Mouse (Mus musculus) cerebellum, adult (tissue): ENCODE results near the gene Alkbh2.

Experiments
- ATAC-seq: cut with Nextera tagmentation; 2 replicates; pipeline ENCODE4 v1.9.2; 2017; ENCODE audit warnings: mild to moderate bottlenecking, moderate library complexity, mixed read lengths; ENCODE audit not compliant: insufficient number of reproducible peaks, low FRiP score, low TSS enrichment

Gene Alkbh2

GRCm38 (mm10) chr5:114102807-114103206 is 25.2 kb downstream of the Alkbh2 start:
- ATAC-seq, result no peak

- ATAC-seq, result no peak
These were observed 26.1 kb downstream of the Alkbh2 start for GRCm38 (mm10) chr5:114101873-114102272.

DNA sequence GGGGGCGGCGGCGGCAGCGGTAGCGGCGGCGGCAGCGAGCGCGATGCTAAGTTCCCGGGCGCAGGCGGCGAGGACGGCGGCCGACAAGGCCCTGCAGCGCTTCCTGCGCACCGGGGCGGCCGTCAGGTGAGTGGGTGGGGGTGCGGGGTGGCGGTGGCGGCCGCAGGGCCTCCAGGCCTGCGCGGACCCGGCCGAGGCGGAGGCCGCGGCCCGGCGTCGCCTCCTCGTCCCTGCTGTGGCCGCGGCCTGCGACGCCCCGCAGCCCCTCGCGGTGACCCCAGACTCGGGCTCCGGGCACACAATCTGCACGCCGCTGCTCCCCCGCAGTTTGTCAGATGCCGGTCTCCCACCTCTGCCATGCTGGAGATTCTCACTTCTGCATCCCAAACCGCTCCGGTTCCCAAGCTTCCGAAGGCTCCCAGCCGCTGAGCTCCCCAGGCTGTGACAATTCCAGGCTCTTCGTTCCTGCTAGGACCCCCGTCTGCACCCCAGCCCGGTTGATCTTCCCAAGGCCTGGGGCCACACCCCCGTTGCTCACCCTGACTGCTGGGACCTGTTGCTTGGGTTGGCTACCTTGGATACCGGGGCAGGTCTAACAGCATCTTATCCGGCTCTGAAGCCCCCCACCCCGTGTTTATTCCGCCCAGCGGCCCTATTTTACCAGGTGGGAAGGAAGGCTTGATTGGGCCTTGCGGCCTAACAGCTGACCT is 27.5 kb downstream of the Alkbh2 start:
- peak; percentile 11; the same call in 1 of the 2 replicates for ATAC-seq

DNA sequence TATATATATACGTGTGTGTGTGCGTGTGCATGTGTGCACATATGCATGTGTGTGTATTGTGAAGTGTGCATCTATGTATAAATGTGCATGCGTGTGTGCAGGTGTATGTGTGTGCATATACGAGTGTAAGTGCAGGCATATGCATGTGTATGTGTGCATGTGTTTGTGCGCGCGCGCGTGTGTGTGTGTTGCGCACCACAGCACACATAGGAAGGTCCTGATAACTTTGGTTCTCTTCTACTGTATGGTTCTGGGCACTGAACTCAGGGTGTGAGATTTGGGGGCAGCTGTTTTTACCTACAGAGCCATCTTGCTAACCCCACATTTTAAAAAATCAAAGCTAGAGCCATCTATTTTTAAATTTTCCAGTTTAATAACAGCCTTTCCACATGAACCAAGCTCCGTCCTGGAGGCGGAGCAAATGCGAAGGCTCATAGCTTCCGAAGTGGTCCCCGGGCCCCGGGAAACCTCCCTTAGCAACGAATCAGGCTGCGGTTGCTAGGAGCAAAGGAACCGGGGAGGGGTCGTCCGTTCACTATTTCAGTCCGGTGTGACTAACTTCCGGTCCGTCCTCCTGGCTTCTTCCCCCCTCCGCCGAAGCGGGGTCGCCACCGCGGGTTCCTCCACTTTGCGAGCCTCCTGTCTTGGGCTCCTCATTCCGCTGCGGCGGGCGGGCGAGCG is 28.2 kb downstream of the Alkbh2 start:
- peak; percentile 77 for ATAC-seq

DNA sequence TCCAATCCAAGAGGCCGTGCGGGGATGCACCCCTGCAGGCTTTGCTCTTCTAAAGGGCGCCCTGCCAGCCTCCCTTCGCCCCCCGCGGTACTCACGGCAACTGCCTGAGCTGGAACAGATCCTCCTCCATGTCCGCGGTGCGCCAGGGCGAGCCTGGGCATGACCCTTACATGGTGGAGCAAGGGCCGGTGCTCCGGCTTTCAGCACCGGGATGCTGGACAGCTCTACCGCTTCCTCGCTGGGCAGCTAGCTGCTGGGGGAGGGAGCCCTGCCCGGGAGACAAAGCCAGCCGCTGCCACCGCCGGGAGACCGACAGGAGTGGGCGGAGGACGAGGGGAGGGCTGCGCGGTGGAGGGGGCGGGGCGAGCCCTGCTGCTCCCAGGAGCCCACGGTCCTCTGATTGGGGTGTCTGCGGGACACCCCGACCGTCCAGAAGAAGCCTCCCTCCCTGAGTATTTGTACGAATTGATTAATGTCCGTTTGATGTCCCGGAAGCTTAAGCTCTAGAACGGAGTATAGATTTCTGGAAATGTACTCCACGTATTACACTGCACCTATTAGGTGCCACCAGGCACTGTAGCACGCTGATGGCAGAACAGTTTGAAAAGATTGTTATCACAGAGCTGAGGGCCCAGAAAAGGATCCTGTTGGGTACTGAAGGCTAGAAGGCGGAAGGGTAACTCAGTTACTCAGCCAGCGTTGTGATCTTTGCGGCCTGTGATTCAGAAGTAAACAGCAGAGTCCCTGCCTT is 36.8 kb downstream of the Alkbh2 start, which contains the start of gene Svop:
TSS of gene Svop (minus strand) at position 514 of the 751 bp plus-strand sequence.
- ATAC-seq, result peak; percentile 71; the same call in 1 of the 2 replicates

- no peak for ATAC-seq
These were observed 37.5 kb downstream of the Alkbh2 start for GRCm38 (mm10) chr5:114090421-114091013.

GRCm38 (mm10) chr5:114087875-114088480 is 40.0 kb downstream of the Alkbh2 start:
- peak; percentile 28; the same call in 1 of the 2 replicates for ATAC-seq

- peak; percentile 58; the same call in 1 of the 2 replicates for ATAC-seq
These were observed 42.5 kb downstream of the Alkbh2 start for GRCm38 (mm10) chr5:114085501-114085900.

GRCm38 (mm10) chr5:114077009-114077408 is 51.0 kb downstream of the Alkbh2 start:
- ATAC-seq, result no peak
